Mouse (Mus musculus) myocyte (in vitro differentiated cells): ENCODE results near the gene Ccp110. TPM values are rescaled to one million over a fixed set of nuclear protein-coding genes. Genes with fewer than 3 reads are reported as not detected.

Experiments used
- H3K27me3 ChIP-seq: one replicate; pipeline ENCODE4 v1.6.1; 2011; ENCODE audit not compliant: control insufficient read depth, insufficient read depth, insufficient read length
- H3K36me3 ChIP-seq: one replicate; pipeline ENCODE4 v1.6.1; 2011; ENCODE audit not compliant: control insufficient read depth, insufficient read depth
- H3K4me2 ChIP-seq: one replicate; pipeline ENCODE4 v1.6.1; 2011; ENCODE audit warnings: low read depth, control low read depth
- H3K4me3 ChIP-seq: one replicate; pipeline ENCODE4 v1.5.1; 2011; ENCODE audit warnings: mild to moderate bottlenecking, control low read depth, moderate library complexity
- H3K79me2 ChIP-seq: one replicate; pipeline ENCODE4 v1.6.1; 2011; ENCODE audit not compliant: control insufficient read depth, insufficient read depth
- H3ac ChIP-seq: one replicate; pipeline ENCODE4 v1.6.1; 2011; ENCODE audit not compliant: control insufficient read depth, insufficient read length
- CEBPB ChIP-seq: IDR thresholded peaks from 2 replicates; pipeline ENCODE4 v1.6.1; 2011; ENCODE audit warnings: mild to moderate bottlenecking, moderate library complexity; ENCODE audit not compliant: poor library complexity, insufficient read depth, severe bottlenecking
- E2F4 ChIP-seq: IDR thresholded peaks from one replicate; pipeline ENCODE4 v1.6.1; 2011; ENCODE audit warnings: mild to moderate bottlenecking, control low read depth, moderate library complexity; ENCODE audit not compliant: insufficient read depth
- MAX ChIP-seq: IDR thresholded peaks from one replicate; pipeline ENCODE4 v1.6.1; 2011; ENCODE audit warnings: low read depth, mild to moderate bottlenecking, control low read depth
- MYOD1 ChIP-seq, 3 experiments: IDR thresholded peaks; one replicate each; pipeline ENCODE4 v1.6.1; 2011; ENCODE audit warnings: control low read depth in 2 of 3, low read depth in 2 of 3, mild to moderate bottlenecking in 2 of 3, moderate library complexity in 1 of 3; ENCODE audit not compliant: insufficient read length in 2 of 3, control insufficient read depth in 1 of 3
- MYOG ChIP-seq, 3 experiments: IDR thresholded peaks; one replicate each; pipeline ENCODE4 v1.6.1; 2011; ENCODE audit warnings: control low read depth in 2 of 3, low read depth in 2 of 3, mild to moderate bottlenecking in 2 of 3; ENCODE audit not compliant: insufficient read length in 2 of 3, control insufficient read depth in 1 of 3, insufficient read depth in 1 of 3
- POLR2A ChIP-seq: IDR thresholded peaks from one replicate; pipeline ENCODE4 v1.6.1; 2011; ENCODE audit warnings: low read depth, mild to moderate bottlenecking, control low read depth, moderate library complexity; ENCODE audit not compliant: insufficient read length
- POLR2AphosphoS2 ChIP-seq: IDR thresholded peaks from one replicate; pipeline ENCODE4 v1.6.1; 2011; ENCODE audit warnings: low read depth, control low read depth; ENCODE audit not compliant: insufficient read length
- REST ChIP-seq: IDR thresholded peaks from one replicate; pipeline ENCODE4 v1.6.1; 2011; ENCODE audit warnings: mild to moderate bottlenecking, control low read depth, moderate library complexity; ENCODE audit not compliant: insufficient read depth, insufficient read length
- SRF ChIP-seq: IDR thresholded peaks from one replicate; pipeline ENCODE4 v1.6.1; 2011; ENCODE audit warnings: low read depth; ENCODE audit not compliant: control insufficient read depth, insufficient read length
- TCF12 ChIP-seq: IDR thresholded peaks from one replicate; pipeline ENCODE4 v1.6.1; 2011; ENCODE audit warnings: mild to moderate bottlenecking, control low read depth; ENCODE audit not compliant: poor library complexity, insufficient read depth, severe bottlenecking
- TCF3 ChIP-seq: IDR thresholded peaks from one replicate; pipeline ENCODE4 v1.6.1; 2011; ENCODE audit warnings: low read depth, control low read depth; ENCODE audit not compliant: insufficient read length
- USF1 ChIP-seq: IDR thresholded peaks from one replicate; pipeline ENCODE4 v1.6.1; 2011; ENCODE audit warnings: low read depth, mild to moderate bottlenecking, control low read depth, moderate library complexity
- polyA plus RNA-seq: library from polyadenylated mRNA; unstranded; fragments of >200 nt; fragmentation: generic; extraction: Trizol; gene quantifications from one replicate; pipeline ENCODE4 v1.2.1, GENCODE M21; 2012; ENCODE audit warnings: missing spikeins

Ccp110 gene
- polyA plus RNA-seq = 1.9 TPM

DNA sequence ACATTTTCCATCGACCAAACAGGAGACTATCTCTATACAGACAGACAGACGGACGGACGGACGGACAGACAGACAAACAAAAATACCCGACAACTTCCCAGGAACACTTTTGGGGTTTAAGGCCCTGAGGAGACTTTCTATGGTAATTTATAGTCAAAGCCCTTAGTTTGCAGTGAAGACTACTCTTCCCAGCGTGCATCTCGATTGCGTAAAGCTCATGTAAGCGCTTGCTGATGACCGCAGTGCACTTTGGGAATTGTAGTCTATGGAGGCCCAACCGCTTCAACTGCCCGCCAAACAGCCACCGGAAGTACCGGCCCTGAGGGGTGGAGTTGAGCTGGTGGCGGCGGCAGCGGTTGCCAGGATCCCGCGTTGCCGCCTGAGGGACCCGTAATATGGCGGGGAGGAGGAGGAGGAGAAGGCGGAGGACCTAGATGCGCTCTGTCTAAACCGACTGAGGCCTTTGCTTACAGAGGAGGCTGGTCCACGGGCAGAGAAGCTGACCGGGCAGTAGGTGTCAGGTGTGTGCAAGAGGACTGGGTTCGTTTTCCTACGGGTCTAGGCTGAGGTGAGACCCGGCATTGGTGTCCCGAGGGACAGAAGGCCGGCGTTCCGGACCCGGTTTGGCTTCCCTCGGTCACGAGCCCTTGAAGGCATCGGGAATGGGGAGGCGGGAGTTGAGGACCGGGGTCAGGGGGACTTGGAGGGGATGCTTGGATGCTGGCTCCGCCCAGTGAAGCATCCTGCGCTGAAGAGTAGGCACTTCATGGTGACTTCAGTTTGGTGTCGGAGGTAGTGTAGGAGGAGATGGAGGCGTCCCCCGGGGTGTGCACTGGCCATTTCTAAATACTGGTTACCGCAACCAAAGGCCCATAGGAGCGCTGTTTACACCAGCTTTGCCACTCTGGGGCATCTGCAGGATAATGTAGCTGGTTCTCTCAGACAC lies at the start of gene Ccp110:
TSS of gene Ccp110 (plus strand) at position 325 of the 946 bp plus-strand sequence.
- Histone ChIP-seq H3K27me3 (no peaks in the 10 kb centered on the region), H3ac (no peak within 1 kb of the TSS), H3K4me3 (peak within 1 kb of the TSS; percentile 63), H3K4me2 (peak within 1 kb of the TSS; percentile 81), H3K36me3 (no peaks in the 10 kb centered on the region), H3K79me2 (no peaks in the 10 kb centered on the region)
- TF ChIP-seq TCF3 (no peak), TCF12 (no peak), POLR2A (peak; percentile 44), USF1 (no peak), MAX (no peak), MYOG (IDR thresholded peaks at IDR 0.05; ENCODE audit: control insufficient read depth in 1 of 3, insufficient read depth in 1 of 3, insufficient read length in 2 of 3, low read depth in 2 of 3) (no peak), SRF (no peak), CEBPB (peak; percentile 84), REST (no peak), E2F4 (peak; percentile 67), MYOD1 (IDR thresholded peaks at IDR 0.05; ENCODE audit: control insufficient read depth in 1 of 3, insufficient read length in 2 of 3, low read depth in 2 of 3) (no peak)

DNA sequence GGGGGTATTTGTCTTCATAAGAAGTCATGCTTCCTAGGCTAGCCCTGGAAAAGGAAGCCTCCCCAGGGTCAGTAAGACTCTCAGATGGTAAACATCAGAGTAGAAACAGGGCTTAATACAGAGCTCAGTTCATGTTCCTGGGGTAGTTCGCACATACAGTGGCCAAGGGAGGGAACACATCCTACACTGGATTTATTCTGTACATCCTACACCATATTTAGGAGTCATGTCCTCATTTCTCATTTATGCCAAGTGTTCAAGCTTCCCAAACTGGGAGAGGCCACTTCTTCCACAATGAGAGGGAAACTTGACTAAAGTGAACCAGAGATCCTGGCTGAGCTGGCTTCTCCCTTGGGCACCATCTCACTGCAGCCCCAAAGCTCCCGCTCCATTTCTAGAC lies 44.6 kb upstream of the Ccp110 start:
- no peak overlapping the region for H3K4me2 ChIP-seq
- no peaks in the 10 kb centered on the region for H3K36me3 ChIP-seq
- no peaks in the 10 kb centered on the region for H3K79me2 ChIP-seq
- H3K27me3 ChIP-seq = peaks cover 5% of the 10 kb centered on the region
- no peak overlapping the region for H3ac ChIP-seq
- no peak overlapping the region for H3K4me3 ChIP-seq
- no peak for TF ChIP-seq POLR2A
- TF ChIP-seq TCF3 = no peak
- TF ChIP-seq TCF12 = no peak
- no peak for TF ChIP-seq USF1
- no peak for TF ChIP-seq E2F4
- no peak for TF ChIP-seq REST
- no peak for TF ChIP-seq MAX
- no peak for TF ChIP-seq POLR2AphosphoS2
- no peak for TF ChIP-seq MYOG (IDR thresholded peaks at IDR 0.05; ENCODE audit: control insufficient read depth in 1 of 3, insufficient read depth in 1 of 3, insufficient read length in 2 of 3, low read depth in 2 of 3)
- no peak for TF ChIP-seq SRF
- no peak for TF ChIP-seq MYOD1 (IDR thresholded peaks at IDR 0.05; ENCODE audit: control insufficient read depth in 1 of 3, insufficient read length in 2 of 3, low read depth in 2 of 3)
- no peak for TF ChIP-seq CEBPB

DNA sequence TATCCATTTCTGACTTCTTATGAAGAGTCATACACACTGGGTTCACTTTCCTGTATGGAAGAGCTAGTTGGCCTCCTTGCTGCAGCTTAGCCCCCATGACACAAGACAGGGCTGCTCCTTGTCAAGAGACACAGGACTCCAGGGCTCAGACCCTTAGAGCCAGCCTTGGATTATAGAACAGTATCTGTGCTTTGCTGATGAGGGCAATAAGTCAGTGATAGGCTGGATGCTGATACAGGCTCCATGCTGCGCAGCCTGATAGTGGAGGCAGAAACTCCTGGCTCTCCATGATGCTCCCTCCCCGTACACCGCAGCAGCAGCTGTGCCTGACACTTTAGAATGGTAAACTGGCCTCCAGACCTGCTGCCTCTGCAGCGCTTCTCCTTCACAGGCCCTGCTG lies 42.2 kb upstream of the Ccp110 start:
- Histone ChIP-seq H3ac (no peak overlapping the region), H3K79me2 (no peaks in the 10 kb centered on the region), H3K27me3 (peaks cover 5% of the 10 kb centered on the region), H3K4me3 (no peak overlapping the region), H3K4me2 (no peak overlapping the region), H3K36me3 (no peaks in the 10 kb centered on the region)
- TF ChIP-seq MYOG (IDR thresholded peaks at IDR 0.05; ENCODE audit: control insufficient read depth in 1 of 3, insufficient read depth in 1 of 3, insufficient read length in 2 of 3, low read depth in 2 of 3) = no peak
- TF ChIP-seq USF1 = no peak
- no peak for TF ChIP-seq POLR2A
- TF ChIP-seq REST = no peak
- no peak for TF ChIP-seq MYOD1 (IDR thresholded peaks at IDR 0.05; ENCODE audit: control insufficient read depth in 1 of 3, insufficient read length in 2 of 3, low read depth in 2 of 3)
- no peak for TF ChIP-seq CEBPB

DNA sequence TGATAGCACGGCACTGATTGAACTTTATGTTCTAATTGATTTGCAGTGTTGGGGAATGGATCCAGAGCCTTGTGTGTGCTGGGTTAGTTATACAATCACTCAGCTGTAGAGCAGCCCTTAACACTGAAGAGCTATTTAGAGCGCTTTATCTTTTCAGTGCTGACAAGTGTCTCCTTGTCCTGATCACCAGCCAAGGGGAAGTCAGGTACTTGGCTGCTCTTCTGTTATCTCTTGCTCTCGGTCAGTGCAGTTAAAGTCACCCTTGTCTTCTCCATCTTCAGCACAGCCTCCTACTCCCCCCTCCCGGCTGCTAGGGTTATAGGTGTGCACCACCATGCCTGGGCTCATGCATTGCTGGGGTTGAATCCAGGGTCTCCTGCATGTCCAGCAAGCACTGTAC lies 35.5 kb upstream of the Ccp110 start:
- no peaks in the 10 kb centered on the region for H3K27me3 ChIP-seq
- TF ChIP-seq POLR2AphosphoS2 (no peak), MAX (no peak), E2F4 (no peak), TCF3 (no peak), POLR2A (no peak), SRF (no peak), MYOG (IDR thresholded peaks at IDR 0.05; ENCODE audit: control insufficient read depth in 1 of 3, insufficient read depth in 1 of 3, insufficient read length in 2 of 3, low read depth in 2 of 3) (no peak), MYOD1 (IDR thresholded peaks at IDR 0.05; ENCODE audit: control insufficient read depth in 1 of 3, insufficient read length in 2 of 3, low read depth in 2 of 3) (no peak), TCF12 (no peak), CEBPB (no peak), USF1 (no peak), REST (no peak)
- H3K4me2 ChIP-seq = no peak overlapping the region
- no peaks in the 10 kb centered on the region for H3K79me2 ChIP-seq
- no peak overlapping the region for H3K4me3 ChIP-seq
- H3ac ChIP-seq = no peak overlapping the region
- no peaks in the 10 kb centered on the region for H3K36me3 ChIP-seq
